Mouse (Mus musculus) liver, postnatal 0 days (tissue): ENCODE data around the gene N4bp2l2. TPM values are rescaled to one million over a fixed set of nuclear protein-coding genes. Genes with fewer than 3 reads are reported as not detected.

Experiments
- ATAC-seq: fragments of 200-750 bp; cut with Nextera tagmentation; 2 replicates; pipeline ENCODE4 v1.8.0; 2017; ENCODE audit warnings: mild to moderate bottlenecking, moderate library complexity
- DNase-seq: peaks from one replicate; pipeline ENCODE4 v3.0.0-alpha.2; 2016
- H3K27ac ChIP-seq: fragments of 300-500 bp; sonication (generic); 2 replicates; pipeline ENCODE4 v1.5.1; 2014; ENCODE audit warnings: antibody characterized with exemption, moderate library complexity, mild to moderate bottlenecking, low read depth
- H3K27me3 ChIP-seq: fragments of 300-500 bp; sonication (generic); 2 replicates; pipeline ENCODE4 v1.6.1; 2014; ENCODE audit warnings: low read length, control low read depth, mixed read lengths; ENCODE audit not compliant: insufficient read depth
- H3K36me3 ChIP-seq: fragments of 300-500 bp; sonication (generic); replicated peaks from 2 replicates; pipeline ENCODE4 v1.6.1; 2014; ENCODE audit warnings: mild to moderate bottlenecking, control low read depth, low read length, moderate library complexity, mixed read lengths; ENCODE audit not compliant: insufficient read depth
- H3K4me1 ChIP-seq: fragments of 300-500 bp; sonication (generic); 2 replicates; pipeline ENCODE4 v1.6.1; 2014; ENCODE audit warnings: antibody characterized with exemption, mild to moderate bottlenecking, control low read depth; ENCODE audit not compliant: insufficient read depth
- H3K4me2 ChIP-seq: fragments of 300-500 bp; sonication (generic); 2 replicates; pipeline ENCODE4 v1.6.1; 2014; ENCODE audit warnings: low read depth, mild to moderate bottlenecking, low read length, moderate library complexity, mixed read lengths
- H3K4me3 ChIP-seq: fragments of 300-500 bp; sonication (generic); 2 replicates; pipeline ENCODE4 v1.5.1; 2014; ENCODE audit warnings: low read depth, low read length
- H3K9ac ChIP-seq: fragments of 300-500 bp; sonication (generic); replicated peaks from 2 replicates; pipeline ENCODE4 v1.6.1; 2014; ENCODE audit warnings: mild to moderate bottlenecking, moderate library complexity
- H3K9me3 ChIP-seq: fragments of 300-500 bp; sonication (generic); 2 replicates; pipeline ENCODE4 v1.6.1; 2016; ENCODE audit warnings: mild to moderate bottlenecking, control low read depth, low read length, mixed read lengths
- CTCF ChIP-seq: sonication (generic); IDR thresholded peaks from 2 replicates; pipeline ENCODE4 v1.5.1; 2016; ENCODE audit warnings: antibody characterized with exemption, low read depth
- EP300 ChIP-seq: IDR thresholded peaks from 2 replicates; pipeline ENCODE4 v1.6.1; 2016; ENCODE audit warnings: antibody characterized with exemption, low read depth, mild to moderate bottlenecking
- WGBS: fragments of 180-500 bp; shearing (Covaris S2); extraction: QIAGEN DNeasy Blood & Tissue Kit; methylation state at CpG from one replicate; pipeline ENCODE4 v1.1.7; 2014; ENCODE audit not compliant: insufficient replicate concordance; 5-methylcytosine and 5-hydroxymethylcytosine counted together
- polyA plus RNA-seq: library from polyadenylated mRNA; unstranded; fragments of >200 nt; fragmentation: Nextera tagmentation; extraction: Ambion mirVana; gene quantifications from 2 replicates; pipeline ENCODE4 v1.2.1, GENCODE M21; 2015

N4bp2l2 gene
- polyA plus RNA-seq, 1 experiment from 2014 or later = 21.4 TPM

DNA sequence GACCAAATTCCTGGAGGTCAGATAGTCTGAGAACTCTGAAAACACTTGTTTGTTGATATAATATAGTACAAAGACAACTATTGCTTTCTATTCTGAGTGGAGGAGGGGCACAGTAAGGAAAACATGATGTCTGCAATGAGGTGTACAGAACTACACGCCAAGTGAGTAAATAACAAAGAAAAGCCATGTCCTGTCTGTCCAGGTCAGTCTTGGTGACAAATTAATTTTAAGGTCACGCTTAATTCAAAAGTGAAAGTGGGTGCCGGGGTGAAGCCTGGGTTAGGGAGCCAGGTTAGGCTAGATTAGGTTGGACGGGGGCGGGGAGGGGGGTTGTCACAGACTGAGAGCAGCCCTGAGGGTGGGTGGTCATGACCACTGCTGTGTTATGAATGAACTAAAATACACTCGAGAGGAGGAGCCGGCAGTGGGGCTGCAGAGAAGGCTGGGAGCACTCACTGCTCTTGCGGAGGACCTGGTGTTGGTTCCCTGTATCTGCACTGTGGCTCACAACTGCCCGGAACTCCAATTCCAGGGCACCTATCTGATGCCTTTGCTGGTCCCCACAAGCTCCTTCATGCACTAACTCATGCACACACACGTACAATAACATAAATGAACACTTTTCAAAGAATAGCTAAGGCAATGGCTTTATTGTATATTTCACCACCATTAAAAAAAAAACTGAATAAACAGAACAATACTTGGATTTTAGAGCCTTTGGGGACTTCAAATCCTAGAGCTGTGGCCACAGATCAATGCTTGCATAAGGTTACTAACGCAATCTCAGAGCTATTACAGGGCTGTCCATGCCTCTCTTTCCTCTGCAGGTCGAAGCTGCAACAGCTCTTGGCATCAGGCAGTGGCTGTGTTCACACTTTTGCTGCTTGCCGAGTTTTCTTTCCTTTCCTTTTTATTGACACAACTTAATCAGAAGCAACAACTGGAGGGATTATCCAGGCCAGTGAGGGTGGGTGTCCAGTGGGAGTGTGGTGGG lies 66.4 kb downstream of the N4bp2l2 start:
- H3K9ac ChIP-seq = peak overlapping the region; percentile 41; the same call in 1 of the 2 replicates
- peak overlapping the region; percentile 70 for H3K4me2 ChIP-seq
- H3K27me3 ChIP-seq = no peaks in the 10 kb centered on the region
- no peak for TF ChIP-seq CTCF
- TF ChIP-seq EP300 = no peak
- no peaks in the 10 kb centered on the region for H3K36me3 ChIP-seq
- H3K27ac ChIP-seq = peak overlapping the region; percentile 88
- ATAC-seq (peak; percentile 60), DNase-seq (peak; percentile 34)
- H3K9me3 ChIP-seq = no peaks in the 10 kb centered on the region
- H3K4me1 ChIP-seq = peaks cover 42% of the 10 kb centered on the region
- peak overlapping the region; percentile 35 for H3K4me3 ChIP-seq
- WGBS = 53% methylated on average over 13 of the region's 13 CpGs

DNA sequence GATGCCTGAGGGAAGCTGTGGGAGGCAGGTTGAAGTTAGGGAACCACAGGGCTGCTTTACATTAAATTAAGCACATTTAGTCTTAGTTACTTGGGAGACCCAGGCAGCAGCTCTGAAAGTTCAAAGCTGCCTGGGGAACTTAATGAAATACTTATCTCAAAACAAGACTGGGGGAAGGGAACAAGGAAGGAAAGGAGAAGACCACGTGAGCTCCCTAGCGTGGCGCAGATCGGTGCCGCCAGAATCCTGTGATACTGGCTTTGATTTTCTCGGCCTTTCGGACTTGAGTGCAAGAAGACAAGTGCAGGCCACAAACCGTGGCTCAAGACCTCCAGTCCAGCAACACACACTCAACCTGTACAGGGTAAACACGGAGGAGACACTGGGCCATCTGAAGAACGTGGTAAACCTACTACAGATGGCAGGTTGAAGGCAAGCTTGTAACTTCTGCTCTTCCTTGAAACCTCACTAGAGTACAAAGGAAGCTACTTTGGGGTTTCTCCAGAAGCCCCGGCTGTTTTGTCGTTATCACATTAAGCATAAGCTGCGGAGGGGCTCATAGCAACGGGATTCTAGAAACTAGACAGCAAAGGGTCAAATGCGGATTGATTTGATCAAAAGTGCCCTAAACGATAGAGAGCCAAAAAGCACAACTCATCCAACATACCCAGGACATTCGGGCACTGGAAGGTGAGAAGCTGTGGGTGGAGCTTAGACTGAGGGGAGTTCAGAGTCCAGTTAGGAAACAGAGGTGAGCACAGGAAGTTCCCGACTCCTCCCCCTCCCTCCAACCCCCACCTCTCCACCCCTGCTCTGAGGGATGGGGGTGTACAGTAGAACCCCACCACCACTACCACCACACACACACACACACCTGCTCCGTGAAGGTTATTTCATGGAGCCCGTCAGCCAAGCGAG lies 67.5 kb downstream of the N4bp2l2 start:
- no peak overlapping the region; the same call in 1 of the 2 replicates for H3K9ac ChIP-seq
- DNase-seq = peak; percentile 53
- ATAC-seq = peak; percentile 47
- H3K4me3 ChIP-seq = peak overlapping the region; percentile 35; the same call in 1 of the 2 replicates
- WGBS = 36% methylated on average over 21 of the region's 21 CpGs
- no peaks in the 10 kb centered on the region for H3K36me3 ChIP-seq
- H3K4me2 ChIP-seq = peak overlapping the region; percentile 70
- no peaks in the 10 kb centered on the region for H3K9me3 ChIP-seq
- no peaks in the 10 kb centered on the region for H3K27me3 ChIP-seq
- TF ChIP-seq EP300 (no peak), CTCF (no peak)
- peaks cover 42% of the 10 kb centered on the region for H3K4me1 ChIP-seq
- H3K27ac ChIP-seq = peak overlapping the region; percentile 88

DNA sequence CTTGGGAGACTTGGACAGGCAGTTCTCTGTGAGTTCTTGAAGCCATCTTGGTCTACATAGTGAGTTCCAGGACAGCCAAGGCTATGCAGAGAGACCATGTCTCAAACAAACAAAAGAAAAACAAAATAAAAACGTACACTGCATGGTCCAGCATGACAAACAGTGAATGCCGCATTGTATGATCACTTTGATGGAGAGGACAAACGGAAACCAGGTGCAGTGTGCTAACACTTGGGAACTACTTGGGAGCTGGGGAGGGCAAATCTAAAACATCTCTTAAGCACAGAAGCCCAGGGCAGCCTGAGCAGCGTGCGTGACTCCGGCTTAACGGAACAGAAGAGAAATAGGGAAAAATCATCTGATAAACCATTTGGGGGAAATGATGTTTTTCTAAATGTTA lies 68.9 kb downstream of the N4bp2l2 start, which contains the start of gene N4bp2l1:
Gene N4bp2l1 (minus strand): TSS at position 101 of the 400 bp plus-strand sequence.
- WGBS = 88% methylated on average over 7 of the region's 7 CpGs
- Histone ChIP-seq H3K4me3 (no peak within 1 kb of the TSS), H3K36me3 (no peaks in the 10 kb centered on the region), H3K27ac (peak within 1 kb of the TSS; percentile 88), H3K4me2 (0 out of 2 replicates have a peak within 1 kb of the TSS, but pooled peaks have one; percentile 70), H3K9me3 (no peaks in the 10 kb centered on the region), H3K27me3 (no peaks in the 10 kb centered on the region), H3K9ac (no peak within 1 kb of the TSS; the same call in 1 of the 2 replicates), H3K4me1 (peaks cover 44% of the 10 kb centered on the region)
- no peak for ATAC-seq
- TF ChIP-seq EP300 (no peak), CTCF (no peak)
- DNase-seq = no peak

DNA sequence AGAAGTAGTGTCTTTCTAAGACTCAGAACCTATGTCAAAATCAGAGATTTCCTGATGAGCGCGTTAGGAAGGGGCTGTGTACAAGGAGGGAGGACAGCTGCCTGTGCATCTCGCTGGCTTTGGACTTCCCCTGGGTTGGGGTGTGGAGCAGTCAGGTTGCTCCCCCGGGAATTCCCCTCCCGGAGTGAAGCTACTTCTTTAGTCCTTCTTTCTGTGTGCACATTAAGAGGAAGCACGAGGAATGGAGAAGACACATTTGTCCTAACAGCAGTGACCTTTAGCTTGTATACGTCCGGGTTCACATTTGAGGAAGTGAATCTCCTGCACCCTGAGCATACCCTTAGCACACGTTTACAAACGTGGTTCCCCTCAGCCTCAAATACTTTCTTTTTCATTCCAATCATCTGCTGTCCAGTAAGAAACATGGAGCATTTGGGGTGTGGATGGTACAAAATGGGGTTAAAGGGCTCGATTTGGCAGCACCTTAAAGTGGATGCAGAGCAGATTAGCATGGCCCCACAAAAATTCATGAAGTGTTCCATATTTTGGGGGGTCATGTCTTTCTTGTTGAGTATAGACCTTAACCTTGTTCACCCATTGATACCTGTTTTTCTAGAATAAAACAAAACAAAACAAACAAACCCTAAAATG lies 70.5 kb downstream of the N4bp2l2 start:
- peak overlapping the region; percentile 95 for H3K27ac ChIP-seq
- H3K4me1 ChIP-seq = peaks cover 43% of the 10 kb centered on the region
- H3K9ac ChIP-seq = no peak overlapping the region
- 35% methylated on average over 11 of the region's 11 CpGs for WGBS
- peaks cover 8% of the 10 kb centered on the region for H3K36me3 ChIP-seq
- DNase-seq (peak; percentile 31), ATAC-seq (no peak)
- no peaks in the 10 kb centered on the region for H3K9me3 ChIP-seq
- peak overlapping the region; percentile 97; the same call in 1 of the 2 replicates for H3K4me3 ChIP-seq
- H3K4me2 ChIP-seq = peak overlapping the region; percentile 83
- H3K27me3 ChIP-seq = no peaks in the 10 kb centered on the region
- TF ChIP-seq CTCF (no peak), EP300 (no peak)

DNA sequence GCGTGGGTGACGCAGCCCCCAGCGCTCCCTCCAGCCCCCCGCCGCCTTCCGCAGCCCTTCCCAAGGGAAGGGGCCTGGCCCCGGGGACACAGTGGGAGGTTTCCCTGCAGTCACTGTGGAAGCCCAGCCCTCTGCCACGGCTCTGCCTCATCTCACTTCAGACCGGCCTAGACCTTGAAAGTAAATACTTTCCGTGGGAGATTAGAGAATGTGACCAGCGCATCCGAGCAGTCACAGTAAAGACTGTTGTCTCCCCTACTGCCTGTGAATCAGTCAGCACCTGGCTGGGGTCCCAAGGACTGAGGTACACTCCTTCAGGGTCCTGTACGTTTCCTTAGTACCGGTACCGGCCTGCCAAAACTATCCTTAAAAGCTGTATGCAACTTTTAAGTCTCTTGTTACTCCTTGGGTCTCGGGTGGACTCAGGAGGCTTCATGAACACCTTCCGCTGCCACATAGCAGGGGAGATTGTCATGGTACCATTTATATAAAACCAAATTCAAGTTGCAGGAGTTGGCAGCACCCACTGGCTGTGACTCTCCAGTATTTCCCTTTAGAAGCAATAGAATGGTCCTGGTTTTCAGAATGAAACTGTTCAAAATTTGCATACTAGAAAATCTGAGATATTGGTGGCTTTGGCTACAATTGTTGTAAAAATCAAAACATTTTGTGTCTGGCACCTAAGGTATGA lies 71.2 kb downstream of the N4bp2l2 start:
- peaks cover 37% of the 10 kb centered on the region for H3K4me1 ChIP-seq
- DNase-seq = no peak
- H3K27ac ChIP-seq = peak overlapping the region; percentile 95

More for the DNA sequence above, 71.2 kb downstream of the N4bp2l2 start:
- peak overlapping the region; percentile 97 for H3K4me3 ChIP-seq
- WGBS = 11% methylated on average over 17 of the region's 17 CpGs
- H3K9ac ChIP-seq = peak overlapping the region; percentile 97
- H3K9me3 ChIP-seq = no peaks in the 10 kb centered on the region
- peaks cover 9% of the 10 kb centered on the region for H3K36me3 ChIP-seq
- peak; percentile 44; the same call in 1 of the 2 replicates for ATAC-seq
- peak overlapping the region; percentile 83 for H3K4me2 ChIP-seq
- no peaks in the 10 kb centered on the region for H3K27me3 ChIP-seq
- TF ChIP-seq CTCF (no peak), EP300 (no peak)
